Mouse (Mus musculus): ENCODE measurements around the gene Prph. TPM values are rescaled to one million over a fixed set of nuclear protein-coding genes. Genes with fewer than 3 reads are reported as not detected.

Gene Prph
- polyA plus RNA-seq, 1 experiment from 2014 or later: 0.62 TPM

DNA sequence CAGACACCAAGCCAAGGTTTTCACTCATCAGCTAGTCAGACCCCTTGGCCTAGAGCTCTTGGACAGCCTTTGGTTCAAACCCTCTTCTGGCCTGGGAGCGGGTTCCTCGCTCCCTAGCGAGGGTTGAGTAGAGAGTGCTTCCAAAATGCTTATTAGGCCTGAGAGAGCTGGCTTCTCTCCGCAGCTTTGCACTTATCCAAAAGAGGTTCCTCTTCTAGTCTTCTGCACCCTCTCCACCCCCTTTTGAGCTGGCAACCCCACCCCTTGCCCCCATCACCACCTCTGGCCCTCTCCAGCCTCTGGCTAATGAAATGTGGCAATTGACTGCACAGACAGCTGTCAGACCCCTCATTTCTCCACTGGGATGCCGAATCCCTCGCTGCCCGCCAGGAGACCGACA, 37.9 kb downstream of the Prph start, which contains the start of gene Dnajc22:
TSS of gene Dnajc22 (plus strand) at position 301 of the 400 bp plus-strand sequence.
- no peaks in the 10 kb centered on the region for H3K36me3 ChIP-seq
- no peak within 1 kb of the TSS; the same call in 1 of the 2 replicates for H3K9ac ChIP-seq
- peaks cover 100% of the 10 kb centered on the region for H3K27me3 ChIP-seq
- peak within 1 kb of the TSS; percentile 44 for H3K4me3 ChIP-seq (replicated peaks)
- H3K4me2 ChIP-seq: peak within 1 kb of the TSS; percentile 63
- DNase-seq (no peak), ATAC-seq (ENCODE audit: low read depth) (no peak)
- WGBS (ENCODE audit: insufficient replicate concordance): 50% methylated on average over 8 of the region's 8 CpGs
- H3K4me1 ChIP-seq (replicated peaks): peaks cover 37% of the 10 kb centered on the region
- no peak within 1 kb of the TSS for H3K27ac ChIP-seq
- H3K9me3 ChIP-seq (replicated peaks): no peaks in the 10 kb centered on the region

DNA sequence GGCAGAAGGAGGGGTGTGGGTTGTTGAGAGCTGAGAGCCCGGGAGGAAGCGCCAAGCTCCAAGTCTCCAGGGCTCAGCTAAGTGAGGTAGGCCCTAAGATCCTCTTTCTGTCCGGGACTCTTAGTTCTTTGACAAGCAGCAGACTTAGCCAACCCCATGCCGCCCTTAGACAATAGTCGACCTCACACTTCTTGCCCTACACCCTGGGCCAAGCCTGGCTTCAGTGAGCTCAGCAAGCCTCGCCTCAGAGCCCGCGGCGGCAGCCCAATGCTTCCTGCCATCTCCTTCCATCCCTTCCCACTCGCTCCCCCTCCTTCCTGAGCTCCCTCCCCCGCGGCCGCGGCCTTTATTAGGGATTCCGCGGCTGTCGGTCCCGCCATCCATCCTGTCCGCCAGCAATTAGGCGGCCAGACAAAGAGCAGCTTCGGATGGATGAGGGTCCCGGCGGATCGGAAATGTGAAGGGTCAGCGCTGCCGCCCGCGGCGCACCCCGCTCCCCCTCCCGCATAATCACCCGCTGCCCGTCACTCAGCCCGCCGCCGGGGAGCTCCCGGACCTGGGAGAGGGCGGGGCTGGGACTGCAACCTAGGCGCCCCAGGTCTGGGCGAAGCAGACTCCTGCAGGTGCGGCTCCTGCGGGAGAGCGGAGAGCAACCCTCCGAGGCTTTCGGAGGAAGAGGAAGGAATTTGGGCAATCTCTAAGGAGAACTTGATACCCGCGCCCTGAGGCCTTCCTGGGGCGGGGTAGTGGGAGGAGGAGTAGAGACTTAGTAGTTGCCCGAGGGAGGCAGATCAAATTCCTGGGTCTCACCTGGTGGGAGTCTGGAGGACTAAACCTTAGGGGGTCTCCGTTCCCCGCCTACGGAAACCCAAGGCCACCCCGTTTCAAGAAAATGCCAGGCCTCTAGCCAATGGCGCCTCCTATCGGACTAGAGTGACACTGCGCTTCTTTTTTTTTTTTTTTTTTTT, 38.6 kb downstream of the Prph start:
- no peak for ATAC-seq (ENCODE audit: low read depth)
- H3K9me3 ChIP-seq (replicated peaks): no peaks in the 10 kb centered on the region
- peak overlapping the region; percentile 63 for H3K4me2 ChIP-seq
- DNase-seq: no peak
- no peak overlapping the region for H3K27ac ChIP-seq
- peaks cover 37% of the 10 kb centered on the region for H3K4me1 ChIP-seq (replicated peaks)
- H3K4me3 ChIP-seq (replicated peaks): peak overlapping the region; percentile 44
- H3K36me3 ChIP-seq: no peaks in the 10 kb centered on the region
- H3K9ac ChIP-seq: no peak overlapping the region; the same call in 1 of the 2 replicates
- peaks cover 100% of the 10 kb centered on the region for H3K27me3 ChIP-seq
- 1% methylated on average over 56 of the region's 56 CpGs for WGBS (ENCODE audit: insufficient replicate concordance)

DNA sequence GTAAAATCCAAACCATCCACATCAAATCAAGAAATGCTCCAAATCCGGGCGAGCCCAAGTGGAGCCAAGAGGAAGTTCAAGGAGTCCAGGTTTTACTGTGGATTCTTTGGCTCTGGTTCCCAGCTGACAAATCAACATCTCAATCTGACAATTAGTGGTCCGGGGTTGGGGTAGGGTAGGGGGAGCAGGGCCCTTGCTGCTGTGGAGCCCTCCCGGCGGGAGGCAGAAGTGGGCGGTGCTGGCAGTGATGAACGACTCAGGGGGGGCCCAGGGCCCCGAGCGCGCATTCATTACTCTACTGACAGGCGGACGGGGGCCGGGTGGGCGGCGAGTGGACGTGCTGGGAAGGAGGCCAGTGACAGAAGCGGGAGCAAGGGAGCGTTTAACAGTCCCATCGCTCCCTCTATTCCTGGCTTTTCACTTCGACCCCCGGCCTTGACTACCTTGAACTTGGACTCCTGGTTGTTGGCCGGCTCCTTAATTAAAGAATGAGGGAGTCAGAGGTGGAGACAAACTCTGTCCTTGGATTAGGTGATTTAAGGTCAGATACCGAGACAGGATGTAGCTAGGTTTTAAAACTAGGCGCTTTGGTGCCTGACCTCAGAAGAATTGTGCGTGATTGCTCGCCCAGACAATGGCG, 39.8 kb downstream of the Prph start:
- peaks cover 100% of the 10 kb centered on the region for H3K27me3 ChIP-seq
- no peaks in the 10 kb centered on the region for H3K9me3 ChIP-seq (replicated peaks)
- H3K4me1 ChIP-seq (replicated peaks): peaks cover 36% of the 10 kb centered on the region
- ATAC-seq (ENCODE audit: low read depth): no peak
- no peak overlapping the region for H3K4me3 ChIP-seq (replicated peaks)
- H3K9ac ChIP-seq: no peak overlapping the region
- 4% methylated on average over 27 of the region's 27 CpGs for WGBS (ENCODE audit: insufficient replicate concordance)
- H3K27ac ChIP-seq: no peak overlapping the region
- no peak overlapping the region for H3K4me2 ChIP-seq
- no peaks in the 10 kb centered on the region for H3K36me3 ChIP-seq
- no peak for DNase-seq

DNA sequence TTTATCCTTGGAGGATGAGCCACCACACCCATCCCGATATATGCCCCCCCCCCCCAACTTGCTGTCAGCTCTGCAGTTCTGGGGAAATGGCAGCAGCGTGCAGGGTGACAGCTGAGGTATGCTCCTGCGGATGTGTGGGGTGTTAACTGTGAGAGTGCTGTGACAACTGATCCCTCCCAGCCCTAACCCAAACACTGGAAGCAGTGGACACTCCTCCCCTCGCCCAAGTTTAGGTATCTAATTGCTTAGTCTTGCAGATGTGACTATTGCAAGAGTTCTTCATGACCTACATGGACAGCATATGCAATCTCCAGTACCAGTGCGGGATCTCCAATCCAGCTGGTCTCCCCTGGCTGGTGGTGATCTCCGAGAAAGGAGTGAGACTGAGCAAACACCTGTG, 40.4 kb downstream of the Prph start:
- Histone ChIP-seq H3K4me2 (no peak overlapping the region), H3K4me3 (replicated peaks) (no peak overlapping the region), H3K4me1 (replicated peaks) (peaks cover 36% of the 10 kb centered on the region), H3K9ac (no peak overlapping the region), H3K27me3 (peaks cover 100% of the 10 kb centered on the region), H3K36me3 (no peaks in the 10 kb centered on the region), H3K27ac (no peak overlapping the region), H3K9me3 (replicated peaks) (no peaks in the 10 kb centered on the region)
- WGBS (ENCODE audit: insufficient replicate concordance): 10% methylated on average over 6 of the region's 6 CpGs
- DNase-seq: no peak
- no peak for ATAC-seq (ENCODE audit: low read depth)

DNA sequence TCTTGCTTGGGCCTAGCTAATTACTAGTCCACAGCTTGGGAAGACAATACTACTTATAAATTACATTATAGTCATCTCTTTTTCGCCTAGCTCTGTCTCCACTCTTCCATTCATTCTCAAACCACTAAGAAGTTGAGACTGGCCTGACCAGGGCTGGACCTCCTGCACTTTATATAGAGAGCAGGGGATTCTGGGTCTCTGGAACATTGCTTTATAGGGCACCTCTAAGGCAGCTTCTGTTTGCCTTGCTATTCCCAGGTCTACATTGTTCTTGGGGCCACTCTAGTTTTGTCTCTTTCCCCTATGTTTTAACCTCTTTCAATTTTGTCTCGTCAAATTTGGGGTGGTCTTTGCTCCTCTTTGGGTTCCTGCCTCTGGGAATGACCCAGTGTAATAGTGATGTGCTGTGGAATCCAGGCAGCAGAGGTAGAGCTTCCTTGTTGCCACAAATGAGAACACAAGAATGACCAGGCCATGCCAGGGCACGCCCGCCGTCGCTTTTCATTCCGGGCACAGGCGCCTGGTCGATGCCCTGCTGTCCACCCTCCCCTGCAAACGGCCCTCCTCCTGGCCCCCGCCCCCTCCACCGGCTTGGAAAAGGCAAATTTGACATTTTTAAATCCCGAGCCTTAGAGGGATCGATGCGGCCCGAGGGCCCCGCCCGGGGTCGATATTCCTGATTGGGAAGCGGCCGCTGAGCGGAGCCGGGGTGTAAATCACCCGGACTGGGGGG, 41.3 kb downstream of the Prph start:
- Histone ChIP-seq H3K9ac (peak overlapping the region; percentile 33; the same call in 1 of the 2 replicates), H3K9me3 (replicated peaks) (no peaks in the 10 kb centered on the region), H3K27me3 (peaks cover 99% of the 10 kb centered on the region), H3K4me2 (peak overlapping the region; percentile 57), H3K4me3 (replicated peaks) (peak overlapping the region; percentile 39), H3K4me1 (replicated peaks) (peaks cover 36% of the 10 kb centered on the region), H3K36me3 (no peaks in the 10 kb centered on the region; the same call in 1 of the 2 replicates), H3K27ac (no peak overlapping the region)
- 6% methylated on average over 24 of the region's 24 CpGs for WGBS (ENCODE audit: insufficient replicate concordance)
- ATAC-seq (ENCODE audit: low read depth) (no peak), DNase-seq (no peak)

DNA sequence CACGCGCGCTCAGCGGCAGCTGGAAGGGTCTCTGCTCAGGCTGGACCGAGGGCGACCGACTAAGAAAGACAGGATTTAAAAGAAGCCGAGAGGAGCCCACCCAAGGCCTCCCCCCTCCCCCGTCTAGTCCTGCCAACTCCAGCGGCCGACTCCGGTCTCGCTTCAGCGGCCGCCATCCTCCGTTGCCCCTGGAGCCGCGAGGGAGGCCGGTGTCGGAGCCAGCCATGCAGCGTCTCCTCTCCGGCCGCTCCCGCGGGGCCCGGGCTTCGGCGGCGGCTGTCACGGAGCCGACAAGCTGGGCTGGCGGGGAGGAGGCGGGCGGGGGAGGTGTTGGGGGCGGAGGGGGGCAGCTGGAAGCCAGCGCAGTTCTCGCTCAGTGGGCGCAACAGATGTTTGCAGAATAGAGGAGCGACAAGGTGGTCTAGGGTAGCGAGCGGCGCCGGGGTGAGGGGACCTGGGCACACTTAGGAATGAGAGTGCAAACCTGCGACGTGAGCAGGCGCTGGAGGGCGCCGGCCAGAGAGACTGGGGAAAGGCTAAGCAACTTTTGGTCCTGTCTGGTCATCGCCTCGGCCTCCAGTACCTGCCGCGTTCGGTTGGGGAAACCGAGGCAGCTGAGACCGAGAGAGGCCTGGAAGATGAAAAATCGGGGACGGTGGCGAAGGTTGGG, 42.0 kb downstream of the Prph start:
- ATAC-seq (ENCODE audit: low read depth): no peak
- peak overlapping the region; percentile 33; the same call in 1 of the 2 replicates for H3K9ac ChIP-seq
- whole genome bisulfite sequencing (ENCODE audit: insufficient replicate concordance): under 1% methylated on average over 56 of the region's 58 CpGs
- peaks cover 36% of the 10 kb centered on the region for H3K4me1 ChIP-seq (replicated peaks)
- peak overlapping the region; percentile 39 for H3K4me3 ChIP-seq (replicated peaks)
- no peak overlapping the region for H3K27ac ChIP-seq
- no peak for DNase-seq
- H3K4me2 ChIP-seq: peak overlapping the region; percentile 57
- peaks cover 96% of the 10 kb centered on the region for H3K27me3 ChIP-seq
- no peaks in the 10 kb centered on the region; the same call in 1 of the 2 replicates for H3K36me3 ChIP-seq
- H3K9me3 ChIP-seq (replicated peaks): no peaks in the 10 kb centered on the region

DNA sequence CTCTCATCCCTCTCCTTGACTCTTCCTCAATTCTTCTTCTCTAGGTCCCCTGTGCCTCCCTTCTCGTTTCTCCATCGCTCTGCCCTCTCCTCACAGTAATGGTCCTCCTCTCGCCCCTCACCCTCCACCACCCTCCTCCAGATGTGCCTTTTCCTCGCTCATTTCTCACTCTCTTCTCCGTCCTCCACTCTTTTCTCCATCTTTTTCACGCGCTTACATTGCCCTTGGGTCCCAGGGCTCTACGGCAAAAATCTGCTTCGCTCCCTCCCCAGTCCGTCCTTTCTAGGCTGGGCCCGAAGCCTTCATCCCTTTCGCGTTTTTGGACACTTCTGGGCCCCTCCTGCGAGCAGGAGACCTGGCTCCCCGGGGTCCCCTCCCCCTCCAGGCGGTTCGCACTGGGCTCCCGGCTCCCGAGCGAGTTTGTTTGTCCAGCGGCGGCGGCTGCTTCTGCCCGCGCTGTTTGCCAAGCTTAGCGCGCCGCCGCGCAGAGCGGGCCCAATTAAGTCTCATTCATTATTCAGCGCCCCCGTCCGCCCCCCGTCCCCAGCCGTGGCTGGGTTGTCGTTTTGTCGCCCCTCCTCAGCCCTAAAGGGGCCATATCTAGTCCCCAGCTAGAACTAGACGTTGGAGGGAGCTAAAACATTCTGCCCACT, 43.0 kb downstream of the Prph start:
- no peak for DNase-seq
- no peak overlapping the region for H3K9ac ChIP-seq
- WGBS (ENCODE audit: insufficient replicate concordance): 2% methylated on average over 39 of the region's 39 CpGs
- no peak for ATAC-seq (ENCODE audit: low read depth)
- peak overlapping the region; percentile 57 for H3K4me2 ChIP-seq
- peaks cover 86% of the 10 kb centered on the region for H3K27me3 ChIP-seq
- H3K36me3 ChIP-seq: no peaks in the 10 kb centered on the region; the same call in 1 of the 2 replicates
- no peak overlapping the region for H3K27ac ChIP-seq
- peaks cover 36% of the 10 kb centered on the region for H3K4me1 ChIP-seq (replicated peaks)
- H3K4me3 ChIP-seq (replicated peaks): peak overlapping the region; percentile 39
- H3K9me3 ChIP-seq (replicated peaks): no peaks in the 10 kb centered on the region

DNA sequence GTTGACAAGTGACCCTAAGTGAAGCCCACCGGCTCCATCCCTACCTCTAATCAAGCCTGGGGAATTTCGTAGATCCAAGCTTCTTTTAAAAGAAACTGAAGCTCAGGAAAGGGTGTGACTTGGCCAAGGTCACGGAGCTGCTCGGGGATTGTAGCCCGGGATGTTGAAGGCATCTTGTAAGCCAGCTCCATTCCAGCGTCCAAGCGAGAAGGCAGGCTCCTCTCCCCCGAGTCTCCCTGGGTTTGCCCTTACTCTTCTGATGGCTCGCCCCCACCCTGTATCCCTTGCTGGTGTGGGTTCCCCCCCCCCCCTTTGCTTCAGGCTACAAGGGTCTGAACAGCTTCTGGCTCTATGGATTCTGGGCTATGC, 43.5 kb downstream of the Prph start:
- H3K27ac ChIP-seq: no peak overlapping the region

DNA sequence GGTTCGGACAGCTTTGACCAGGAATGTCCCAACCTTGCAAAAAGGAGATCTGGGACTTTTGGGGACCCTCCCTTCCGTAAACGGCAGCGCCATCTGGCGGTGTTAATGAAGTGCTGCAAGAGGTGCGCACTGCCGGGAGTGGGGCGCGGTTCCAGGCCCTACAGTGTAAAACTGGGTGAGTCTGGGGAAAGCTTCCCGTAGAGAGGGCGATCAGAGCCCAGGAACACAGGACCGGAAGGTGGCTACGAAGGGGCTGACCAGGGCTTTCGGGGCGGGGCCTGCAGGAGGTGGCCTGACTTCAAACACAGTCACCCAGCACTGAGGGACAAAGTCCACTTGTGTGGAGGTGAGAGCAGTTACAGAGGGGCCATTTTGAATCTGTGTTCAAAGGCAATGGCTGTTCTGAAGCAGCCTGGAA, 44.2 kb downstream of the Prph start:
- H3K4me1 ChIP-seq (replicated peaks): peaks cover 28% of the 10 kb centered on the region
- peak overlapping the region; percentile 31 for H3K4me3 ChIP-seq (replicated peaks)
- WGBS (ENCODE audit: insufficient replicate concordance): 2% methylated on average over 15 of the region's 15 CpGs
- ATAC-seq (ENCODE audit: low read depth): peak; percentile 84
- H3K36me3 ChIP-seq: peaks cover 3% of the 10 kb centered on the region; the same call in 1 of the 2 replicates
- H3K4me2 ChIP-seq: peak overlapping the region; percentile 57
- H3K9me3 ChIP-seq (replicated peaks): no peaks in the 10 kb centered on the region
- peak; percentile 28 for DNase-seq
- H3K27ac ChIP-seq: peak overlapping the region; percentile 72; the same call in 1 of the 2 replicates
- H3K27me3 ChIP-seq: peaks cover 74% of the 10 kb centered on the region
- H3K9ac ChIP-seq: peak overlapping the region; percentile 41

More for the DNA sequence above, 43.5 kb downstream of the Prph start:
- peak overlapping the region; percentile 39 for H3K4me3 ChIP-seq (replicated peaks)
- DNase-seq (no peak), ATAC-seq (ENCODE audit: low read depth) (0 out of 2 replicates have a peak, but pooled peaks have one; percentile 3)
- H3K9ac ChIP-seq: no peak overlapping the region
- no peaks in the 10 kb centered on the region for H3K9me3 ChIP-seq (replicated peaks)
- H3K27me3 ChIP-seq: peaks cover 81% of the 10 kb centered on the region
- H3K36me3 ChIP-seq: no peaks in the 10 kb centered on the region; the same call in 1 of the 2 replicates
- peak overlapping the region; percentile 57 for H3K4me2 ChIP-seq
- WGBS (ENCODE audit: insufficient replicate concordance): 2% methylated on average over 9 of the region's 9 CpGs
- H3K4me1 ChIP-seq (replicated peaks): peaks cover 33% of the 10 kb centered on the region

DNA sequence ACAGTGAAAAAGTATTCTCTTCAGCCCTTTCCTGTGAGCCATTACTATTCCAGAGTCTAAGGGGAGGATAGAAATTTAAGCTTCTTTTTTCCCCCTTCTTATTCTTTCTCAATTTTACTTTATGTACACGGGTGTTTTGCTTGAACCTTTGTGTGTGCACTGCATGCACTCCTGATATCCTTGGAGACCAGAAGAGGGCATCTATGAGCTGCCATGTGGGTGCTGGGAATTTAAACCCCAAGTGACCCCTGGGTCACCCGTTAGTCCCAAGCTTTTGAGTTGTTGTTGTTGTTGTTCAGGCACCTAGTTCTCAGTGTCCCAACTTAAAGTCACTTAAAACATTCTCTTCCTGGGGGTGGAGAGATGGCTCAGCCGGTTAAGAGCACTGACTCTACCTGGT, 45.0 kb downstream of the Prph start:
- peak overlapping the region; percentile 72; the same call in 1 of the 2 replicates for H3K27ac ChIP-seq

More for the DNA sequence above, 45.0 kb downstream of the Prph start:
- Histone ChIP-seq H3K27me3 (peaks cover 66% of the 10 kb centered on the region), H3K36me3 (peaks cover 3% of the 10 kb centered on the region; the same call in 1 of the 2 replicates), H3K9ac (peak overlapping the region; percentile 41), H3K9me3 (replicated peaks) (no peaks in the 10 kb centered on the region), H3K4me2 (peak overlapping the region; percentile 43), H3K4me1 (replicated peaks) (peaks cover 28% of the 10 kb centered on the region), H3K4me3 (replicated peaks) (peak overlapping the region; percentile 31)
- ATAC-seq (ENCODE audit: low read depth): no peak
- whole genome bisulfite sequencing (ENCODE audit: insufficient replicate concordance): 37% methylated on average over 3 of the region's 3 CpGs
- no peak for DNase-seq

Data from liver, embryonic 13.5 days (tissue).